Mouse (Mus musculus): ENCODE data around the gene Zic5.
A peak's percentile ranks its signal among the peaks of the same experiment; 100 is the strongest.

The Zic5 gene

GRCm38 (mm10) chr14:122479461-122480109 lies 14.1 kb upstream of the Zic5 start:
- peak; percentile 26 to 35 for DNase-seq

- peak; percentile 72 to 82 for DNase-seq
Observed at GRCm38 (mm10) chr14:122478574-122479011, 13.1 kb upstream of the Zic5 start.

GRCm38 (mm10) chr14:122477971-122478573 lies 12.6 kb upstream of the Zic5 start:
- DNase-seq: peak in 1 of 2 experiments; percentile 28

GRCm38 (mm10) chr14:122477261-122477671 lies 11.8 kb upstream of the Zic5 start:
- peak; percentile 53 to 57 for DNase-seq

GRCm38 (mm10) chr14:122476822-122477215 lies 11.3 kb upstream of the Zic5 start:
- DNase-seq: no peak

- DNase-seq: peak; percentile 68 to 74
Observed at GRCm38 (mm10) chr14:122476041-122476821, 10.8 kb upstream of the Zic5 start.

- no peak for DNase-seq
Observed at GRCm38 (mm10) chr14:122475557-122476040, 10.1 kb upstream of the Zic5 start.

GRCm38 (mm10) chr14:122474891-122475556 lies 9.5 kb upstream of the Zic5 start, which contains the start of gene Zic2:
Zic2 (plus strand) TSS chr14:122475435.
- DNase-seq: peak; percentile 97 to 98

GRCm38 (mm10) chr14:122474041-122474890 lies 8.8 kb upstream of the Zic5 start:
- DNase-seq: peak; percentile 91 to 93

GRCm38 (mm10) chr14:122473211-122473751 lies 7.8 kb upstream of the Zic5 start:
- peak; percentile 65 to 67 for DNase-seq

GRCm38 (mm10) chr14:122472647-122473046 lies 7.2 kb upstream of the Zic5 start:
- DNase-seq: peak; percentile 57 to 65

- peak; percentile 68 to 69 for DNase-seq
Observed at GRCm38 (mm10) chr14:122472161-122472560, 6.7 kb upstream of the Zic5 start.

GRCm38 (mm10) chr14:122471449-122472085 lies 6.1 kb upstream of the Zic5 start:
- peak; percentile 66 to 85 for DNase-seq

GRCm38 (mm10) chr14:122468971-122469755 lies 3.7 kb upstream of the Zic5 start:
- DNase-seq: peak; percentile 62 to 77

GRCm38 (mm10) chr14:122467926-122468841 lies 2.7 kb upstream of the Zic5 start:
- peak; percentile 60 to 73 for DNase-seq

- no peak for DNase-seq
Observed at GRCm38 (mm10) chr14:122466756-122467362, 1.4 kb upstream of the Zic5 start.

GRCm38 (mm10) chr14:122465931-122466490 lies 534 bp upstream of the Zic5 start:
- DNase-seq: peak; percentile 42 to 46

- no peak for DNase-seq
Observed at GRCm38 (mm10) chr14:122464351-122464762, 1.1 kb downstream of the Zic5 start.
